Mouse (Mus musculus) adrenal gland, postnatal 36 days (tissue): ENCODE measurements at regions not wholly inside any gene's neighbourhood (a gene's known extent, or its start where the extent isn't known, plus 50 kb on each side); places are given as distances from the start of the nearest gene placed in this dataset.

Source experiments
- DNase-seq, 2 experiments: peaks; one replicate each; pipeline ENCODE4 v3.0.0; 2021; ENCODE audit warnings: mixed read lengths in 1 of 2

- no peak for DNase-seq
Observed at GRCm38 (mm10) chr11:84637268-84637667, 111.9 kb upstream of the Lhx1 start.

GRCm38 (mm10) chr11:84634990-84635389, 109.7 kb upstream of the Lhx1 start:
- no peak for DNase-seq

DNA sequence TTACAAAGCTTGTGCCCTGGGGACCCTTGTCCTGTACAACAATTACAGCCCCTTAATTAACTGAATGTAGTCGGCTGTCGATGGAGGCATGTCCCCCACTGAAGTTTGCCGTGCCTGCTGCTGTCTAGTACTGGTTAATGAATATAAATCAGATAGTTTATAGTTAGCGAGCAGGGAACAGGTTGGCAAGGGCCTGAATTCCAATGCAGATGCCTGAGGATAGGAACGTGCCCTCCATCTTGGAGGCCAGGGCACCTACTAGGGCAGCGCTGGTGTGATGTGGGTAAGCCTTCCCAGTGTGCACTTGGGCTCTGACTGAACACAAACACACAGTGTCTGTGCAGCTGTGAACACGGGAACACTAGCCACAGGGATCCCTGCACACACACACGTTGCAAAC, 108.0 kb upstream of the Lhx1 start:
- DNase-seq: no peak

DNA sequence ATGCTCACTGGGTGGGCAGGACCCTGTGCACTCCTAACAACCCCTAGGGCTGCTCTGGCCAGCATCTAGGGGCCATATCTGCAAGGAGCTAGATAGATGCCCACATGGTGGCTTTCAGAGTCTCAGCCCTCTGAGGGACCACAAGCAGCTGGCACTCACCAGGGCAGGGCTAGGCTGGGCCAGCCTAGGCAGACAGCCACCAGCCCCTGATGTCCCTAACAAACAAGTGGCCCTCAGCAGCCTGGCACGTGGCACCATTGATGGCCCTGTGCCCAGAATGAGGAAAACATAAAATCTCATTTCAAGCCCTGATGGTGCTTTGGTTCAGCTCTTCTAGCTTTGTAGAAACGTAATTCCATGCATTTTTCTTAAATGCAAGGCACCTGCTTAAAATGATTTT, 102.8 kb upstream of the Lhx1 start:
- DNase-seq: no peak

- DNase-seq: no peak
Observed at GRCm38 (mm10) chr11:84627685-84628084, 102.3 kb upstream of the Lhx1 start.

GRCm38 (mm10) chr11:84627259-84627658, 101.9 kb upstream of the Lhx1 start:
- no peak for DNase-seq

DNA sequence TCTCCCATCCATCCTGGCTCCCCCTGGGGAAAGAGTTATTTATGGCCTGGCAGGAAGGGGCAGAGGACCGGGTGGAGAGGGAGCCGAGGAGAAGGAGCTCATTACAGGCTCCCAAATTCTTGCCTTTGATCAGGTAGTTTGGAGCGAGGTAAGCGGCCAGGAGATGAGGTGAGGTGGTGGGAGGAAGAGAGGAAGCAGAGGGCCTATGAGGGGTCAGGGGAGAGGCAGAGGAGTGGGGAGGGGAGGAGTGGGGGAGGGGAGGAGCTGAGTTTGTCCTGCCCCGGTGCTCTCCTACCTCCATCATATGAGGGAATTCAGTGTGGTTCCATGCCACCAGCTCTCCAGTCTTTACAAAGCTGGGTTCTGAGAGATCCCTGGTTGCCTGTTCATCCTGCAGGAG, 98.8 kb upstream of the Lhx1 start:
- DNase-seq: no peak

GRCm38 (mm10) chr11:84619713-84620112, 94.4 kb upstream of the Lhx1 start:
- DNase-seq: no peak

DNA sequence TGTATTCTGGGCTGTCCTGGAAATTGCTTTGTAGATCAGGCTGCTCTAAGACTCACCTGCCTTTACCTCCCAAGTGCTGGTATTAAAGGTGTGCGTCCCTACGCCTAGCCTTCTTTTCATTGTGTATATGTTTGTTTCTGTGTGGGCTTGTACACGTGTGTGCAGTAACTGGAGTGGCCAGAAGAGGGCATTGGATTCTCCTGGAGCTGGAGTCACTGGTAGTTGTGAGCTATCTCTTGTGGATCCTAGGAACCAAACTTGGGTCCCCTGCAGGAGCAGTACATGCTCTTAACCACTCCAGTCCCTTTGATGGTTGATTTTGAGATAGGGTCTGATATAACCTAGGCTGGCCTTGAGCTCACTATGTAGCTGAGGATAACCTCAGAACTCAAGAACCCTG, 93.2 kb upstream of the Lhx1 start:
- no peak for DNase-seq

DNA sequence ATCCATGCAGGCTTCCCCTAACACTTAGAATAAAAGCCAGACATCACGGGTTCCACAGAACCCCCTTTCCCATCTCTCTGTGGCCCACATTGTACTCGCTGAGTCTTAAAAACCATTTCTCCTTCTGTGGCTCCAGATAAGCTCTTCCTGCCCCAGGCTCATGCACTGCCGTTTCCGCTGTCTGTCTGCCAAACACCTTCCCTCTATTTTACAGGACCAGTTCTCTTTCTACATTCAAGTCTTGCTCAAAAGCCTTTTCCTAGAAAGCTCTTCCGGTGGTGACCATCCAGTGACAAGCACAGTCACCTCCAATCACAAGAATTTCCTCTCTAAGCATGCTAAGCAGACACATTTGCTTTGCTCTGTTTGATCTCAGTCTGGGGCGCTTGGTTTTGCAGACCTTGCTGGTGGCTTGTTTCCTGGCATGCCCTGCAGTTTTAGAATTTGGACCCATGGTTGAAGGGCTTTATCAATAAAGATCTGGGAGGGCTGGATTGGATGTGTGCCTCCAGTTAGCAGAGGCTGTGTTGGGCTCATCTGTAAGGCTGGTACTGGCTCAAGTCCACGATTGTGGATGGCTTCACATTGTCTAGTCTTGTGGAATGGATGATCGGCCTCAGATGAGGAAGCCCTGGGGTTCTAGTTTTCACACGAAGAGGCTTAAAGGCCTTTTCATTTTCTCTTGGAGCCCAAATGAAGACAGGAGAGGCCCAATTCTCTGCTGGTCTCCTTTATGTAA, 87.8 kb upstream of the Lhx1 start:
- DNase-seq: no peak

DNA sequence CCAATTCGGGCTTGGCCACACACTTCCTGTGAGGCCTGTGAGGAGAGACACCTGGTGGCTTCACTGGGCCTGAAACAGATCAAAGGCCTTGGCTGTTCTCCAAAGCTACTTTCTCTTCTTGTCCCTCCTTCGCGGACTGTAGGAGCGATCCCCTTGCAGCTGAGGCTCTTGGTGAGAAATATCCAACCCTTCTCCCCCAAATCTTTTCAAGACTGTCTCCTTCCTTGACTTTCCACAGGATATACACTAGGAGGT, 86.2 kb upstream of the Lhx1 start:
- DNase-seq: no peak

DNA sequence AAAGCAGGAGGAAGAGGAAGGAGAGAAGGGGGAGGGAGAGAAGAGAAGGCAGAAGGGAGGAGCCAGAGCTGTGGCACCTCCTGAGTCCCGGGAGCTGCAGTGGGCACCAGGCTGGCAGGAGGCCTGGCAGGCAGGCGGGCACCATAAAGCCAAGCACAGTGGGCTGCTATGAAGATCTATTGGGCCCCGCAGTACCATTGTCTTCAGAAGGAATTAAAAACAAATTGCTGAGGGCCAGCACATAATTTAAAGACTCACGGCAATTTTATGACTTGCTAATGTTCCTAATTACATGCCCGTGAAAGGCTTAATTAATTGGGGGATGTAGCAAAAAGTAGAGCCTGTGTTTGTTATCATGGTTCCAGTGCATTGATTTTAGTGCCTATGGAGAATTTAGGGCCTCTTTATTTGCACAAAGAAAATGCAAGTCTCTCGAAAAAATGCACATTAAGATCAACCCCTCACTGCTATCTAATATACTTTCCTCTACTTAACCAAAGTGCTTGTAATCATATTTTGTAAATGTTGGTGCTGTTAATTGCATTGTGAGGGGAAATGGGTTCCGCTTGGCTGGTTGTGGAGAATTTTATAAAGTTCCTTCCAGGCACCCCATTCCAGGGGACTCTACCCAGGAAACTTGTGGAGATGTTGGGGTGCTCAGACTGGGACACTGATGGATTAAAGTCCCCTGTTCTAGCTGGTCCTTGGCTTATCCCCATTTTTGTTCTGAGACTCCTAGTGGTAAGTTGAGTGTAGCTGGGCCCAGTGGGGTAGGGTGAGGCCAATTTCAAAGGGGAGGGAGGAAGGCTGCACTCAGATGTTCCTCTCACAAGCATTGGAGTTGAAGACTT, 85.7 kb upstream of the Lhx1 start:
- DNase-seq: no peak

GRCm38 (mm10) chr11:84604781-84605180, 79.4 kb upstream of the Lhx1 start:
- DNase-seq: no peak

DNA sequence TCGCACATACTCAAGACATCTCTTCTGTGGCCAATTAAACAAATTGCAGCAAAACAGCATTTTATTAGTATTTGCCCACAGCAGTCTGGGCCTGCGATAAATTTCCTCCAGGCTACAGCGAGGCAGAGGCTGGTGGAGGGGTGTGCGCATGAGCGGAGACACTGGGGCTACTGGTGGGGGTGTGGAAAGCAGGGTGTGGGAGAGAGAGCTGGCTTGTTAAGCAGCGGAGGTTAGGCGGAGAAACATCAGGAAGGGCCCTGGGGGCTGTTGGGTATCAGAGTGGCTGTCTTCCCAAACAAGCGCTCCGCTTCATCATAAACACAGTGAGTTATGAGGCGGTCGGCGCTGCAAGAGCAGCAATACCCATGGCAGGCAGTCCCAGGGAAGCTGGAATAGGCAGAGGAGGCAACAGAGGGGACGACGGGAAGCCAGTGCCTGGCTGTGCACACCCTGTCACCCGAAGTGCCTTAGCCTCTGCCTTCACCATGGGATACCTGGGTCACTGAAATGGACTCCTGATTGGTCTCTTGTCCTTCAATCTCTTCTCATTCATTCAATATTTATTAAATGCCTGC, 74.0 kb upstream of the Lhx1 start:
- DNase-seq: no peak

GRCm38 (mm10) chr11:84597572-84598295, 72.4 kb upstream of the Lhx1 start:
- no peak for DNase-seq

DNA sequence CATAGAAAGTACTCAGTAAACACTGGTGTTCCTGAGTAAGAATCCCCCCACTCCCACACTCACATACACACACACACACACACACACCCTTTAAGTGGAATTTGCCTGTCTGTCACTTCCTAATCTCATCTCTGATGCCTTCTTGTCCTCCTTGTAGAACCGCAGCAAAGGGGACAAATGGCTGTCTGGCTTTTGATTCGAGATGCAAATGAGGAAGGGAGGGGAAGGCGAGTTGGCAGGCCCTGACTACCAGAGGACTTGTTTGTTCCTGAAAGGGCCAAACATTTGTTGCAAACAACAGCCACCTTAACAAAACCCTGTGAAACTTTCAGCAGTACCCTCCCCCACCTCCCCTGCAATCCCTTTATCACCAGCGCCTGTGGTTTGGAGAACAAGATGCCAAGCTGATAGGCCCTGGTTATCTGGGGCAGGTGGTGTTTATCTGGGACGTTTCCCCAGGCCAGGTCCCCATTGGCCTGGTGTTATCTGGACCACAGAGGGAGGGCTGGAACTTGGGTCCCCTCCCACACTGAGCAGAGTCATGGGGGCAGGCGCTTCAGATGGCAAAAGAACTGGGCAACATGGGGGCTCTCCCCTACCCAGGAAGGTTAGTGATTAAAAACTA, 67.5 kb upstream of the Lhx1 start:
- no peak for DNase-seq

DNA sequence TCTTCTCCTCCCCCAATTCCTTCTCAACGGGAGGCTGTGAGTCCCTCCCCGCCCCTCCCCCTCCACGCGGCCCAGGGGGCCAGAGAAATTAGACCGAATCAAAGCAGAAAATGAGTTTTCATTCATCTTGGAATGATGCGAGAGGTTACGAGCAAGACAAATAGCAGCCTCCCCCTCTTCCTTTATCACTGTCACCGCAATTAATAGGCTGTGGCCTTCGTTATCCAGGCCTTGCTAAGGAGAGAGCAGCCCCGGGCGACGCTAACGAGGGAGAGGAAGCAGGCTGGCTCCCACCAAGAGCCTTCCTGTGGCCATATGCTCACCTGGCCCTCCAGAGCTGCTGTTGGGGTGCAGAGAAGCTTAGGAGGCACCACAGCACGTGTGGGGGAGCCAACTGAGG, 61.8 kb upstream of the Lhx1 start:
- DNase-seq: no peak

DNA sequence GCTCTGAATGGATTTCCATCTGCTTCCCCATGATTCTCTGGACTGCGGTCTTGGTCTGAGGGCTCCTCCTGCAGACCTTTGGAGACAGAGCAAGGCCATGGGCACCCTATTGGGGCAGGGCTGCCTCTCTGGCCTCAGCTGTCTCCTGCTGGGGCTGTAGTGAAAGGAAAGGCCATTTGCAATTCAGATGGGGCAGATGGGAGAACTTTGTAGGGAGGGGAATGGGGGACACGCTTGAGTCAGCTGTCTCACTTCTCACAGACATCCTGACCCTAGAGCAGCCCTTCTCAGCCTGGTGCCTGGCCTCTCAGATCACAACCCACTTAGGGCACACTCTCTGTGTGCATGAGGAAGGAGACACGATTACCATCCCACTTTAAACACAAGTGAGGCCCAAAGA, 60.3 kb upstream of the Lhx1 start:
- no peak for DNase-seq

DNA sequence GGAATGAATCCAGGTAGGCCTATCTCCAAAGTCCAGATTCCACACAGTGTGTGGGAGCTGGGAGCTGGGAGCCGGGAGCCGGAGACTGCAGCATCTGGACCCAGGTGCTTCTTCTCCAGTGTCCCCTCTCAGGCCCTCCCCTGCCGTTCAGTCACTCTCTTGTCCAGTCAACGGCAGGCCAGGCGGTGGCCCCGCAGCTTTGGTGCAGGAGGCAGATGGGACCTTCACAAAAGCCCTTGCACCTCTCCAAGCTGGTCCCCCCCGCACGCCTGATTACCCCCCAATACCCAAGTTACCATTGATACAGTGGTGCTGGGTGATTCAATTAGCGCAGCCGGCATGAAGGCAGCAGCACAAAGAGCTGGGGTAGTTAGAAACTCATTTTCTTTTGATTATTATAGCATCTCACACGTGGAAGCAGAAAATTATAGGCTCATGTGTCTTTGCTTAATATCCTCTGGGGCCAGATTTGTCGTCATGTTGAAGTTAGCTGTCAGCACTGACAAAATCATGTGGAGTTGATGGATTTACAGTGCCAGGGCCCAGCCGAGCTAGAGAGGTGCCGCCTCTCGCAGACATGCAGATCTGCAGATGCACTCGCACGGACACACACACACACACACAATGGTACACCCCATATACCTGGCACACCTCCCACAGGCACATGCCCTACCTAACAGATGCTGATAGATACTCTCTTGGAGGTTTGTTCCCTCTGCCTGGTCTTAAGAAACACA, 53.6 kb upstream of the Lhx1 start:
- no peak for DNase-seq
